Mouse (Mus musculus): ENCODE results near the gene Nans. TPM values are rescaled to one million over a fixed set of nuclear protein-coding genes. Genes with fewer than 3 reads are reported as not detected.
A peak's percentile ranks its signal among the peaks of the same experiment; 100 is the strongest.

Nans gene
- total RNA-seq, 2 experiments from 2014 or later, result 17.5 to 20.1 TPM

- H3K4me3 ChIP-seq, result no peak overlapping the region
- no peak for DNase-seq (ENCODE audit: low spot score in 2 of 2)
- no peak overlapping the region for H3K27ac ChIP-seq
- TF ChIP-seq CTCF (conservative IDR thresholded peaks at IDR 0.05), result peak; percentile 64
These were observed 55.3 kb downstream of the Nans start for GRCm38 (mm10) chr4:46544313-46544712.

- no peak for DNase-seq (ENCODE audit: low spot score in 2 of 2)
- TF ChIP-seq CTCF (conservative IDR thresholded peaks at IDR 0.05), result no peak
- no peak overlapping the region for H3K4me3 ChIP-seq
- H3K27ac ChIP-seq, result no peak overlapping the region
These were observed 56.5 kb downstream of the Nans start for GRCm38 (mm10) chr4:46545498-46545897.

- Histone ChIP-seq H3K4me3 (no peak overlapping the region), H3K27ac (no peak overlapping the region)
- no peak for TF ChIP-seq CTCF (conservative IDR thresholded peaks at IDR 0.05)
- DNase-seq (ENCODE audit: low spot score in 2 of 2), result no peak
These were observed 57.7 kb downstream of the Nans start for GRCm38 (mm10) chr4:46546709-46547108.

DNA sequence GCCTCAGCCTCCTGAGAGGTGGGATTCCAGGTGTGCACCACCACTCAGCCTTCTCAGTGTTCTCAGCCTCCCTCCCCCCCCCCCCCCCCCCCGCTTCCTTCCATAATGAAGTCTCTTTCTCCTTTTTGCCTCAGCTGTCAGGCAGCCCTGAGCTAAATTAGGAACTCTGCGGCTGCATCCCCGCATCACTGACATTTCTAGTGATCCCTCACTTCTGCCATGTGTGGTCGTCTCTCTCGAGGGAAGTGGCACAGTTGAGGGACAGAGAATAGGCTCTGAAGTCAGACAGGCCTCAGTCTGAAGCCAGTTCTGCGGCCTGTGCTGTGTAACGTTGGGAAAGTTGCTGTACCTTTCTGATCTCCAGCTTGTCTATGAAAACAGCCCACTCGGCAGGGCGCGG lies 60.9 kb downstream of the Nans start:
- DNase-seq (ENCODE audit: low spot score in 2 of 2), result no peak
- no peak overlapping the region for H3K27ac ChIP-seq
- no peak overlapping the region for H3K4me3 ChIP-seq
- no peak for TF ChIP-seq CTCF (conservative IDR thresholded peaks at IDR 0.05)

- Histone ChIP-seq H3K27ac (no peak overlapping the region), H3K4me3 (no peak overlapping the region)
- TF ChIP-seq CTCF (conservative IDR thresholded peaks at IDR 0.05), result no peak
- DNase-seq (ENCODE audit: low spot score in 2 of 2), result no peak
These were observed 61.4 kb downstream of the Nans start for GRCm38 (mm10) chr4:46550406-46550805.

Other genes with a start within 250 kb of the Nans start
- not detected for gene Foxe1, start 145.6 kb upstream of the Nans start, total RNA-seq (2021)
- 1 to 10 TPM; 4.6 to 4.8 TPM for gene Trmo, start 99.8 kb upstream of the Nans start, total RNA-seq (2021)
- gene Hemgn, start 75.7 kb upstream of the Nans start, total RNA-seq (2021), result not detected
- gene Anp32b, start 38.3 kb upstream of the Nans start, total RNA-seq (2021), result 10 to 100 TPM; 54.4 to 56.5 TPM
- 1 to 10 TPM in 1 of 2 experiments, under 1 TPM in 1; 0.93 to 1.2 TPM for gene Trim14, start 46.9 kb downstream of the Nans start, total RNA-seq (2021)
- 10 to 100 TPM; 15.6 to 16.1 TPM for gene Coro2a, start 113.0 kb downstream of the Nans start, total RNA-seq (2021)
- 1 to 10 TPM; 2.6 to 3.1 TPM for gene Tbc1d2, start 161.0 kb downstream of the Nans start, total RNA-seq (2021)